Mouse (Mus musculus) cerebellum, adult 2 months (tissue): ENCODE measurements around the gene Dppa1. TPM values are rescaled to one million over a fixed set of nuclear protein-coding genes. Genes with fewer than 3 reads are reported as not detected.
"Not testable (repeated sequence)": the region's sequence is repeated elsewhere in the genome, so short reads cannot be mapped to it uniquely, and the experiment has no call there.

Experiments used
- DNase-seq, 2 experiments: peaks; one replicate each; pipeline ENCODE4 v3.0.0; 2021
- H3K27ac ChIP-seq: fragments of 200-500 bp; 2 replicates; pipeline ENCODE4 v1.5.1; 2012; ENCODE audit warnings: low read length, control low read depth, inconsistent platforms; ENCODE audit not compliant: insufficient read depth
- H3K27me3 ChIP-seq: fragments of 200-500 bp; 2 replicates; pipeline ENCODE4 v1.6.1; 2012; ENCODE audit warnings: inconsistent platforms, mild to moderate bottlenecking, low read length, moderate library complexity; ENCODE audit not compliant: control insufficient read depth, insufficient read depth
- H3K4me1 ChIP-seq: fragments of 200-500 bp; 2 replicates; pipeline ENCODE4 v1.6.1; 2011; ENCODE audit warnings: low read length; ENCODE audit not compliant: control insufficient read depth, insufficient read depth
- H3K4me3 ChIP-seq: fragments of 200-500 bp; replicated peaks from 2 replicates; pipeline ENCODE3; 2011; ENCODE audit warnings: mild to moderate bottlenecking, low read depth, low read length, control low read depth; ENCODE audit not compliant: insufficient read depth
- CTCF ChIP-seq: fragments of 200-500 bp; IDR thresholded peaks from 2 replicates; pipeline ENCODE4 v1.5.1; 2011; ENCODE audit warnings: low read depth, mild to moderate bottlenecking, control low read depth, low read length, moderate library complexity, borderline replicate concordance; ENCODE audit not compliant: insufficient read depth
- POLR2A ChIP-seq: fragments of 200-500 bp; IDR thresholded peaks from 2 replicates; pipeline ENCODE4 v1.6.1; 2011; ENCODE audit warnings: low read length, control low read depth, borderline replicate concordance; ENCODE audit not compliant: insufficient read depth
- WGBS: fragments of 180-500 bp; shearing (Covaris S2); methylation state at CpG from one replicate; pipeline ENCODE4 v1.1.7; 2018; 5-methylcytosine and 5-hydroxymethylcytosine counted together
- polyA plus RNA-seq: library from polyadenylated mRNA; depleted of rRNA; stranded (reverse); fragments of >200 nt; gene quantifications from 2 replicates; pipeline ENCODE4 v1.2.3, GENCODE M21; 2012; rRNA removed

Dppa1 gene
- not detected in 2 replicates for polyA plus RNA-seq

GRCm38 (mm10) chr11:46629211-46629795, at the start of gene Dppa1:
Gene Dppa1, minus strand, starts transcription at chr11:46629261.
- Histone ChIP-seq H3K4me1 (no peaks in the 10 kb centered on the region), H3K27me3 (no peaks in the 10 kb centered on the region), H3K27ac (no peak within 1 kb of the TSS), H3K4me3 (no peak within 1 kb of the TSS)
- 87% methylated on average over 2 of the region's 2 CpGs for WGBS
- TF ChIP-seq CTCF (no peak), POLR2A (no peak)
- DNase-seq = no peak

- no peak overlapping the region for H3K4me3 ChIP-seq
- no peaks in the 10 kb centered on the region for H3K27me3 ChIP-seq
- DNase-seq = no peak
- no peak for TF ChIP-seq CTCF
- TF ChIP-seq POLR2A = no peak
- no peaks in the 10 kb centered on the region for H3K4me1 ChIP-seq
- 74% methylated on average over 2 of the region's 2 CpGs for WGBS
- H3K27ac ChIP-seq = no peak overlapping the region
Observed at GRCm38 (mm10) chr11:46667938-46668337, 38.9 kb upstream of the Dppa1 start.

GRCm38 (mm10) chr11:46667105-46667504, 38.0 kb upstream of the Dppa1 start:
- no peak overlapping the region for H3K4me3 ChIP-seq
- H3K4me1 ChIP-seq = no peaks in the 10 kb centered on the region
- 95% methylated on average over 3 of the region's 3 CpGs for WGBS
- DNase-seq = no peak
- TF ChIP-seq POLR2A = no peak
- no peak for TF ChIP-seq CTCF
- H3K27me3 ChIP-seq = no peaks in the 10 kb centered on the region
- no peak overlapping the region for H3K27ac ChIP-seq

- no peak overlapping the region for H3K27ac ChIP-seq
- no peak overlapping the region for H3K4me3 ChIP-seq
- H3K27me3 ChIP-seq = no peaks in the 10 kb centered on the region
- no peak for DNase-seq
- WGBS = 69% methylated on average over 6 of the region's 6 CpGs
- no peaks in the 10 kb centered on the region for H3K4me1 ChIP-seq
- TF ChIP-seq CTCF = peak; percentile 29; the same call in 1 of the 2 replicates
- no peak for TF ChIP-seq POLR2A
Observed at GRCm38 (mm10) chr11:46665599-46666522, 36.8 kb upstream of the Dppa1 start.

GRCm38 (mm10) chr11:46663215-46663614, 34.2 kb upstream of the Dppa1 start:
- WGBS = 73% methylated on average over 4 of the region's 4 CpGs
- no peak overlapping the region for H3K4me3 ChIP-seq
- no peak for DNase-seq
- no peak overlapping the region for H3K27ac ChIP-seq
- TF ChIP-seq CTCF = no peak
- TF ChIP-seq POLR2A = no peak
- H3K27me3 ChIP-seq = no peaks in the 10 kb centered on the region
- no peaks in the 10 kb centered on the region for H3K4me1 ChIP-seq

DNA sequence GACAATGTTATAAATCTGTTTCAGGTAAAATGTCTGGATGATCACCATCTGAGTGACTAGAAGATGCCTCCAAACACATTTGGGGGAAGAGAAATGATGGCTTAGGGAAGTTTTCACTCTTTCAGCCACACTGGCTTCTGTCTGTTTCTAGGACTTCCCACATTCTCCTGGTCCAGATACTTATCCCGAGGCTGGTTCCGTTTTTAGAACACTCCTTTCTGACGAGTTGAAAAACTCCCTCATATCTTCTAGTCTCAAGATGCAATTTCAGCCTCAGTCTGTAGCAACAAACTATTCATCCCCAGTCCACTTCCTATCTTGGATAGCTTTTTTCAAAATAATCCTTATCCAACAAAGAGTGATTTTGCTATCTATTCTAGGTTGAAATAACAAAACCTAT, 23.4 kb upstream of the Dppa1 start:
- no peak for DNase-seq

GRCm38 (mm10) chr11:46649655-46650054, 20.6 kb upstream of the Dppa1 start:
- H3K4me3 ChIP-seq, DNase-seq, H3K27me3 ChIP-seq, H3K27ac ChIP-seq, H3K4me1 ChIP-seq: not testable (repeated sequence)
- 34% methylated on average over 3 of the region's 3 CpGs for WGBS

More for the DNA sequence above, 23.4 kb upstream of the Dppa1 start:
- TF ChIP-seq POLR2A (no peak), CTCF (no peak)
- Histone ChIP-seq H3K27me3 (no peaks in the 10 kb centered on the region), H3K4me3 (no peak overlapping the region), H3K27ac (no peak overlapping the region), H3K4me1 (no peaks in the 10 kb centered on the region)
- 87% methylated on average over 3 of the region's 3 CpGs for WGBS

- no peak overlapping the region for H3K27ac ChIP-seq
- 67% methylated on average over 1 of the region's 1 CpGs for WGBS
- no peak for DNase-seq
- no peak overlapping the region for H3K4me3 ChIP-seq
- TF ChIP-seq CTCF (no peak), POLR2A (no peak)
- no peaks in the 10 kb centered on the region for H3K4me1 ChIP-seq
- H3K27me3 ChIP-seq = no peaks in the 10 kb centered on the region
Observed at GRCm38 (mm10) chr11:46644824-46645223, 15.8 kb upstream of the Dppa1 start.
